Comparison of ENCODE assay signal across 34 mouse cellular contexts in the genomic region with DNA sequence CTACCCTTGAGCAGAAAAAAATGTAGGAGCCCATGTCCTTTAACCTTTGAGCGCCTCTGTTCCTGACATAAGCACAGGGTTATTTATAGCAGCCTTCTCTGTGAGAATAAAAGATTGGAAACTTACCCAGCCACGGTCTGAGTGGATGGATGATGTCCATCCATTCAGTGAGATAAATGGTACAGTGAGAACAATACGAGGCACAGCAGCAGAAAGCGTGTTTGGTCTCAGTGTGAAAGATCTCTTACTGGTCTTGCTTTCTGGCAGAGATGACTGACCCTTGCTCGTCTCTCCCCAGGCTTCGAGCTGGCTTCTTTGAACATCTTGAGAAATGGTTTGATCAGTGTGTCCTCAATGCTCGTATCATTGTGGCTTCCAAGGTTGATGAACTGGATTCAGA. TPM values are rescaled to one million over a fixed set of nuclear protein-coding genes. Genes with fewer than 3 reads are reported as not detected.
DNase-seq lines count a peak whose midpoint lies in the region; ATAC-seq and TF ChIP-seq lines count a peak whose summit lies in the region.
"Had no signal": no experiment of that assay in that cellular context is flagged by ENCODE, and none has a peak within 500 bp of the region (broad histone marks: within the 10 kb centered on the region; RNA-seq: fewer than 3 reads in every experiment).

No protein-coding gene starts in this region.

- H3K9ac ChIP-seq in heart, embryonic 11.5 days (ENCODE audit: low read depth, low read length) = no peak overlapping the region
- H3K9ac ChIP-seq: kidney, embryonic 15.5 days; limb, embryonic 12.5 days; liver, embryonic 15.5 days; midbrain, embryonic 15.5 days; neural tube, embryonic 15.5 days had no signal

- TF ChIP-seq POLR2A in testis, adult 2 months (IDR thresholded peaks at IDR 0.05; ENCODE audit: control insufficient read depth, low read depth, low read length) = no peak

- no peak for TF ChIP-seq CTCF in testis, adult 2 months (IDR thresholded peaks at IDR 0.05; ENCODE audit: control insufficient read depth, insufficient read depth, insufficient replicate concordance, low read depth, low read length)

- ATAC-seq in heart, embryonic 11.5 days (replicated peaks; ENCODE audit: insufficient number of reproducible peaks, low FRiP score, low TSS enrichment) = no peak
- ATAC-seq: CD4-positive, CD25-positive, alpha-beta regulatory T cell, adult 4 months; forebrain, embryonic 16.5 days; hindbrain, embryonic 16.5 days; midbrain, embryonic 15.5 days had no signal

- no peak overlapping the region for H3K4me2 ChIP-seq in heart, embryonic 11.5 days
- H3K4me2 ChIP-seq: kidney, embryonic 15.5 days; limb, embryonic 12.5 days; liver, embryonic 15.5 days; midbrain, embryonic 15.5 days; neural tube, embryonic 15.5 days had no signal

- no peaks in the 10 kb centered on the region for H3K36me3 ChIP-seq in heart, embryonic 11.5 days (ENCODE audit: control insufficient read depth, insufficient read depth, low read length)
- H3K36me3 ChIP-seq in testis, adult 2 months (ENCODE audit: control insufficient read depth, insufficient read depth, low read length) = no peaks in the 10 kb centered on the region
- H3K36me3 ChIP-seq: kidney, embryonic 15.5 days; limb, embryonic 12.5 days; liver, embryonic 15.5 days; midbrain, embryonic 10.5 days; midbrain, embryonic 15.5 days; neural tube, embryonic 15.5 days had no signal

- DNase-seq in adrenal gland, postnatal 14 days = peak; percentile 13
- no peak for DNase-seq in adrenal gland, postnatal 4 days (ENCODE audit: low spot score in 2 of 2)
- DNase-seq in heart, postnatal 10 days = peak; percentile 5 to 10
- DNase-seq in testis, postnatal 14 days (ENCODE audit: low spot score) = no peak
- peak; percentile 17 for DNase-seq in mesoderm, embryonic 11.5 days (ENCODE audit: low read depth, low spot score)
- no peak for DNase-seq in adipocyte (ENCODE audit: low spot score)
- DNase-seq: cerebellum, adult 11 months; cerebellum, adult 9-11 months; heart, adult 2 months; heart, postnatal 14 days; kidney, adult 18-20 months; kidney, postnatal 25 days; retina, postnatal 1 day; right cerebral cortex, postnatal 14 days; spleen, adult 18-20 months; thymus, adult 2 months; thymus, postnatal 36 days had no signal

- no peaks in the 10 kb centered on the region for H3K27me3 ChIP-seq in heart, embryonic 11.5 days (ENCODE audit: control insufficient read depth, insufficient read depth, low read length)
- no peaks in the 10 kb centered on the region for H3K27me3 ChIP-seq in testis, adult 2 months (ENCODE audit: control insufficient read depth, insufficient read depth, low read length)
- H3K27me3 ChIP-seq: kidney, embryonic 15.5 days; limb, embryonic 12.5 days; liver, embryonic 15.5 days; midbrain, embryonic 15.5 days; neural tube, embryonic 15.5 days had no signal

- WGBS in heart, embryonic 11.5 days (ENCODE audit: insufficient replicate concordance) = 67% methylated on average over 7 of the region's 7 CpGs

- intact Hi-C loops in heart, postnatal 10 days (cut with DNase I) = no loop called here

- no peak overlapping the region for H3K4me3 ChIP-seq in heart, embryonic 11.5 days (ENCODE audit: low read depth, low read length)
- H3K4me3 ChIP-seq in testis, adult 2 months (ENCODE audit: control insufficient read depth, low read depth, low read length) = peak overlapping the region; percentile 26
- H3K4me3 ChIP-seq: erythroblast, embryonic 14.5 days; heart, adult 2 months; kidney, embryonic 15.5 days; left cerebral cortex, adult 2 months; limb, embryonic 12.5 days; liver, embryonic 15.5 days; midbrain, embryonic 10.5 days; midbrain, embryonic 15.5 days; neural tube, embryonic 15.5 days had no signal

- no peaks in the 10 kb centered on the region for H3K9me3 ChIP-seq in heart, embryonic 11.5 days (replicated peaks; ENCODE audit: control insufficient read depth, low read length)
- H3K9me3 ChIP-seq: kidney, embryonic 15.5 days; limb, embryonic 12.5 days; liver, embryonic 15.5 days; midbrain, embryonic 15.5 days; neural tube, embryonic 15.5 days had no signal

- H3K27ac ChIP-seq in heart, embryonic 11.5 days (ENCODE audit: low read depth, low read length) = no peak overlapping the region
- H3K27ac ChIP-seq in testis, adult 2 months (ENCODE audit: control insufficient read depth, insufficient read depth, low read depth, low read length) = peak overlapping the region; percentile 39; the same call in 1 of the 2 replicates
- H3K27ac ChIP-seq: heart, adult 2 months; kidney, embryonic 15.5 days; left cerebral cortex, adult 2 months; limb, embryonic 12.5 days; liver, embryonic 15.5 days; midbrain, embryonic 10.5 days; midbrain, embryonic 15.5 days; neural tube, embryonic 15.5 days had no signal

- no peaks in the 10 kb centered on the region for H3K4me1 ChIP-seq in heart, embryonic 11.5 days (ENCODE audit: control insufficient read depth, insufficient read depth, low read length)
- no peaks in the 10 kb centered on the region for H3K4me1 ChIP-seq in testis, adult 2 months (ENCODE audit: control insufficient read depth, insufficient read depth, low read length)
- H3K4me1 ChIP-seq: limb, embryonic 12.5 days; liver, embryonic 15.5 days; midbrain, embryonic 10.5 days; midbrain, embryonic 15.5 days; neural tube, embryonic 15.5 days had no signal

RNA-seq across cellular contexts. Expression of gene Ccdc180, which starts 27.0 kb away (rescaled TPM):
- total RNA-seq in adrenal gland, postnatal 14 days (2021) = 0.23 and 0.33 TPM in 2 replicates
- total RNA-seq in adrenal gland, postnatal 4 days (2021) = under 1 TPM; 0.08 to 0.25 TPM
- not detected for total RNA-seq in heart, postnatal 10 days (2021)
- 0.07 and 0.21 TPM in 2 replicates for polyA plus RNA-seq in heart, embryonic 11.5 days (2014; fragmentation: Nextera tagmentation; extraction: Ambion mirVana)
- 15.6 and 15.9 TPM in 2 replicates for polyA plus RNA-seq in testis, adult 2 months (2012; rRNA removed)
- total RNA-seq: gastrocnemius, adult 8-10 months; gastrocnemius, postnatal 4 days; heart, adult 2 months; left cerebral cortex, postnatal 25 days; liver, adult 2 months had no signal
- polyA plus RNA-seq: erythroblast, embryonic 14.5 days; limb, embryonic 12.5 days had no signal

RNA-seq across cellular contexts. Expression of gene Tdrd7, which starts 48.0 kb away (rescaled TPM):
- total RNA-seq in adrenal gland, postnatal 14 days (2021) = 21.3 and 23.0 TPM in 2 replicates
- 10 to 100 TPM; 20.9 to 22.5 TPM for total RNA-seq in adrenal gland, postnatal 4 days (2021)
- 10 to 100 TPM; 16.9 to 18.5 TPM for total RNA-seq in heart, postnatal 10 days (2021)
- polyA plus RNA-seq in heart, embryonic 11.5 days (2014; fragmentation: Nextera tagmentation; extraction: Ambion mirVana) = 19.1 and 19.2 TPM in 2 replicates
- polyA plus RNA-seq in testis, adult 2 months (2012; rRNA removed) = 94.9 and 98.5 TPM in 2 replicates
- polyA plus RNA-seq: erythroblast, embryonic 14.5 days had no signal

Comparison
In these comparisons a context has a peak if more than half of its experiments do, and no peak if none do; other contexts are left out.
1. DNase-seq: peak in adrenal gland, postnatal 14 days (single experiment), heart, postnatal 10 days (2 of 2) and mesoderm, embryonic 11.5 days (single experiment); none in adrenal gland, postnatal 4 days (0 of 2), testis, postnatal 14 days (single experiment) and adipocyte (single experiment).